Comparison of ENCODE assay signal across 8 mouse cellular contexts in the genomic region with DNA sequence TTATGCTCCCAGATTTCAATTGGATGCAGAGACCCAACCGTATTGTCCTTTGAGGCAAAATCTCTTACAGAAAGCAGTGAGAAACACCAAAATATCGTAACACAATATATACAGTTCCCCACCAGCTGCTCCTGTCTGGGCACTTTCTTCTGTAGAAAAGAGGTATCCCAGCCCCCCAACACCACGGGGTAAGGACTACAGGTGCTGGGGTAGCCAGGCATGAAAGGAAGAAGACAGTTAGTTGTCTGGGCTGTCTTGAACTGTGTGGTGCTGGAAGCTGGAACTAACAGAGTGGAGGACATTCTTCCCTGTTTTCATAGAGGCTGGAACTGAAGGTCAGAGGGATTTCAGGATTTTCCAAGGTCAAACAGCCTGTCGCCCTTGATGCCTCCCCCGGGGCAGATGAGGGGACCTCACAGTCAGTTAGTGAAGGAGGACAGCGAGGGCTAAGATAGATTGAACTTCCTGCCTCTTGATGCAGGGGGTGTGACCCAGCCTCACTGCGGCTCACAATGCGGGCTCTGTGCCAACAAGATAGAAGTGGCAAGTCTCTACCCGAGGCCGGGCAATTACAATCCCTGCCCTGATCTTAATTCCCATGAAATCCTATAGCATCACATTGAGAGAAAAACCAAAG.
DNase-seq lines count a peak whose midpoint lies in the region; ATAC-seq and TF ChIP-seq lines count a peak whose summit lies in the region.

No protein-coding gene starts in this region.

- peak; percentile 24 for DNase-seq in kidney, adult 9 months
- no peak for DNase-seq in kidney, adult 18-20 months
- DNase-seq in adrenal gland, adult 2 months = peak; percentile 67
- peak; percentile 29 for DNase-seq in limb, embryonic 14.5 days (ENCODE audit: low spot score)
- no peak for DNase-seq in right cerebral cortex, postnatal 36 days (ENCODE audit: low spot score in 2 of 2)
- DNase-seq in left cerebral cortex, adult 18-20 months (ENCODE audit: low spot score in 2 of 2) = no peak

- no peaks in the 10 kb centered on the region for H3K36me3 ChIP-seq in heart, embryonic 15.5 days
- H3K36me3 ChIP-seq in limb, embryonic 14.5 days (ENCODE audit: control insufficient read depth, insufficient read depth, low read length) = no peaks in the 10 kb centered on the region
- H3K36me3 ChIP-seq in small intestine, adult 2 months (ENCODE audit: control insufficient read depth, insufficient read depth, low read length) = no peaks in the 10 kb centered on the region

- H3K4me3 ChIP-seq in heart, embryonic 15.5 days = no peak overlapping the region
- H3K4me3 ChIP-seq in limb, embryonic 14.5 days (replicated peaks; ENCODE audit: low read length) = no peak overlapping the region
- no peak overlapping the region for H3K4me3 ChIP-seq in small intestine, adult 2 months (ENCODE audit: low read depth, low read length)

- H3K27ac ChIP-seq in heart, embryonic 15.5 days = peak overlapping the region; percentile 67
- no peak overlapping the region for H3K27ac ChIP-seq in limb, embryonic 14.5 days (replicated peaks; ENCODE audit: low read depth, low read length)
- H3K27ac ChIP-seq in small intestine, adult 2 months (ENCODE audit: insufficient read depth, low read depth, low read length) = peak overlapping the region; percentile 50

- 26% methylated on average over 10 of the region's 10 CpGs for WGBS in heart, embryonic 15.5 days
- 58% methylated on average over 10 of the region's 10 CpGs for WGBS in limb, embryonic 14.5 days
- WGBS in small intestine, adult 2 months = 18% methylated on average over 10 of the region's 10 CpGs

- no peak for TF ChIP-seq CTCF in small intestine, adult 2 months (IDR thresholded peaks at IDR 0.05; ENCODE audit: extremely low read depth, insufficient read length, insufficient replicate concordance, low read depth, low read length)

- H3K4me1 ChIP-seq in heart, embryonic 15.5 days (replicated peaks) = peaks cover 43% of the 10 kb centered on the region
- H3K4me1 ChIP-seq in limb, embryonic 14.5 days (ENCODE audit: control insufficient read depth, insufficient read depth, low read length) = peaks cover 16% of the 10 kb centered on the region
- H3K4me1 ChIP-seq in small intestine, adult 2 months (ENCODE audit: control insufficient read depth, insufficient read depth, insufficient read length, low read length) = peaks cover 26% of the 10 kb centered on the region; the same call in 1 of the 2 replicates

- H3K4me2 ChIP-seq in heart, embryonic 15.5 days = peak overlapping the region; percentile 5; the same call in 1 of the 2 replicates
- H3K4me2 ChIP-seq in limb, embryonic 14.5 days (replicated peaks; ENCODE audit: low read depth, low read length, severe bottlenecking) = no peak overlapping the region

- no peak overlapping the region for H3K9ac ChIP-seq in heart, embryonic 15.5 days
- no peak overlapping the region for H3K9ac ChIP-seq in limb, embryonic 14.5 days (ENCODE audit: low read depth, low read length, severe bottlenecking)

- peak; percentile 70 for ATAC-seq in heart, embryonic 15.5 days (replicated peaks; ENCODE audit: insufficient number of reproducible peaks, insufficient read depth, low FRiP score, low read depth)
- ATAC-seq in limb, embryonic 14.5 days (ENCODE audit: low FRiP score, low read depth) = no peak

- no peaks in the 10 kb centered on the region for H3K27me3 ChIP-seq in heart, embryonic 15.5 days
- H3K27me3 ChIP-seq in limb, embryonic 14.5 days (ENCODE audit: control insufficient read depth, insufficient read depth, low read length) = no peaks in the 10 kb centered on the region
- H3K27me3 ChIP-seq in small intestine, adult 2 months (ENCODE audit: control insufficient read depth, insufficient read depth, low read length) = no peaks in the 10 kb centered on the region

- no peak for TF ChIP-seq POLR2A in limb, embryonic 14.5 days (IDR thresholded peaks at IDR 0.05; ENCODE audit: borderline replicate concordance, extremely low read depth, insufficient read depth, insufficient read length)
- TF ChIP-seq POLR2A in small intestine, adult 2 months (IDR thresholded peaks at IDR 0.05; ENCODE audit: low read depth, low read length) = no peak

- H3K9me3 ChIP-seq in heart, embryonic 15.5 days (replicated peaks) = no peaks in the 10 kb centered on the region
- no peaks in the 10 kb centered on the region for H3K9me3 ChIP-seq in limb, embryonic 14.5 days (ENCODE audit: control insufficient read depth, low read length)

Comparison
In these comparisons a context has a peak if more than half of its experiments do, and no peak if none do; other contexts are left out.
1. DNase-seq: peak in kidney, adult 9 months (single experiment), adrenal gland, adult 2 months (single experiment) and limb, embryonic 14.5 days (single experiment); none in kidney, adult 18-20 months (single experiment), right cerebral cortex, postnatal 36 days (0 of 2) and left cerebral cortex, adult 18-20 months (0 of 2).